Mouse (Mus musculus) liver, adult 2 months (tissue): ENCODE data around the gene Inpp5d. TPM values are rescaled to one million over a fixed set of nuclear protein-coding genes. Genes with fewer than 3 reads are reported as not detected.
A peak's percentile ranks its signal among the peaks of the same experiment; 100 is the strongest.

Experiments used
- DNase-seq: peaks from one replicate; pipeline ENCODE4 v3.0.0-alpha.2; 2011; ENCODE audit warnings: low read depth, low spot score; ENCODE audit errors: extremely low read depth
- H3K27ac ChIP-seq: fragments of 200-500 bp; replicated peaks from 2 replicates; pipeline ENCODE4 v1.5.1; 2012; ENCODE audit warnings: low read depth, mild to moderate bottlenecking, control low read depth, inconsistent platforms, low read length; ENCODE audit not compliant: insufficient read depth
- H3K27me3 ChIP-seq: fragments of 200-500 bp; 2 replicates; pipeline ENCODE4 v1.6.1; 2012; ENCODE audit warnings: mild to moderate bottlenecking, moderate library complexity, low read length, inconsistent platforms; ENCODE audit not compliant: control insufficient read depth, insufficient read depth
- H3K36me3 ChIP-seq: fragments of 200-500 bp; 2 replicates; pipeline ENCODE4 v1.6.1; 2012; ENCODE audit warnings: low read length, inconsistent platforms; ENCODE audit not compliant: control insufficient read depth, insufficient read depth
- H3K4me1 ChIP-seq: fragments of 200-500 bp; 2 replicates; pipeline ENCODE4 v1.6.1; 2011; ENCODE audit warnings: low read length; ENCODE audit not compliant: control insufficient read depth, insufficient read depth
- H3K4me3 ChIP-seq: fragments of 200-500 bp; 2 replicates; pipeline ENCODE4 v1.5.1; 2011; ENCODE audit warnings: low read depth, mild to moderate bottlenecking, control low read depth, low read length, moderate library complexity; ENCODE audit not compliant: insufficient read depth
- H3K79me2 ChIP-seq: fragments of 200-500 bp; 2 replicates; pipeline ENCODE4 v1.6.1; 2012; ENCODE audit warnings: inconsistent platforms, mild to moderate bottlenecking, low read length, moderate library complexity; ENCODE audit not compliant: control insufficient read depth, insufficient read depth
- H3K9ac ChIP-seq: fragments of 200-500 bp; 2 replicates; pipeline ENCODE4 v1.6.1; 2012; ENCODE audit warnings: low read depth, mild to moderate bottlenecking, control low read depth, inconsistent platforms, low read length
- CTCF ChIP-seq: fragments of 200-500 bp; IDR thresholded peaks from 2 replicates; pipeline ENCODE4 v1.5.1; 2011; ENCODE audit warnings: low read depth, low read length, control low read depth
- POLR2A ChIP-seq: fragments of 200-500 bp; IDR thresholded peaks from 2 replicates; pipeline ENCODE4 v1.6.1; 2011; ENCODE audit warnings: low read length, control low read depth; ENCODE audit not compliant: insufficient read depth; ENCODE audit errors: extremely low read depth
- WGBS: fragments of 180-500 bp; shearing (Covaris S2); methylation state at CpG from one replicate; pipeline ENCODE4 v1.1.7; 2018; 5-methylcytosine and 5-hydroxymethylcytosine counted together
- polyA plus RNA-seq: library from polyadenylated mRNA; depleted of rRNA; stranded (reverse); fragments of >200 nt; gene quantifications from 2 replicates; pipeline ENCODE4 v1.2.3, GENCODE M21; 2012
- total RNA-seq: library from RNA; depleted of rRNA; stranded (reverse); fragments of >200 nt; gene quantifications from 2 replicates; pipeline ENCODE4 v1.2.3, GENCODE M21; 2014

Gene Inpp5d
- total and polyA plus RNA-seq, 2 experiments = 3.7 to 7.6 TPM

DNA sequence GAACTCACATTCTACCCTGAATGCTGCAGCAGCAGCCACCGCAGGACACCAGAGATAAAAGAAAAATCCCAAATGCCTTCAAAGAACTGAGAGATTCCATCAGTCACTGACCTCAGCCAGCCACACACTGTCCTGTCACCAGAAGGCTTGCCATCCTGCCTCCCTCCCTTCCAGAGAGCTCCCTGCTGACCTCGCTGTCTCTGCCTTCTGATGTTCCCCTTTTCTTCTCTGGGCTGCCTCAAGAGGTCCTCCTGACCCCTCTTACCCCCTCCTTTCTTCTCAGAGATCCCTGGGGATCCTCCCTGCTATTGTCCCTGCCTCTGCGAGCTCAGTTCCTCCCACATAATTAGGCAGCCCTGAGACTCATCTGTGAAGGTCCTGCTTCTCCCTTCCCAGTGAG is 39.3 kb upstream of the Inpp5d start:
- Histone ChIP-seq H3K27ac (no peak overlapping the region), H3K79me2 (no peaks in the 10 kb centered on the region), H3K36me3 (no peaks in the 10 kb centered on the region), H3K4me1 (peaks cover 5% of the 10 kb centered on the region), H3K4me3 (no peak overlapping the region), H3K9ac (no peak overlapping the region), H3K27me3 (no peaks in the 10 kb centered on the region)
- no peak for TF ChIP-seq POLR2A
- TF ChIP-seq CTCF = no peak
- DNase-seq = no peak
- 79% methylated on average over 3 of the region's 3 CpGs for WGBS

DNA sequence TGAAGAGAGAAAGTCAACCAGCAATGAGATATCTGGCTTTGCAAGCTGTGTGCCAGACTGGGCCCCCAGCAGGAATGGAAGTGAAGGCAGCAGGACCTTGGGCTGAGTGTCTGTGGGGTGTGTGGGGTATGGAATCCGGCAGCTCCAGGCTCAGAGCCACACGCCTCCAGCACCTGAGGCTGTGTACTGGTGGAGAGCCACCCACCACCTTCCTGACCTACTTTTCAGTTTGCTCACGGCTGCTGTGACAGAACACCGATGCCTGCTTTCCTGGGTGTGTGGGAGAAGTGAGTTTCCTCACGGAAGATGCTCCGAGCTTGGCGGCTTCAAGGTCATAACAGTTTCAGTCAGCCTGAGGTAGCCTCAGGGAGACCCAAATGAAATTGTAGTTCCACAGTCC is 30.9 kb upstream of the Inpp5d start:
- Histone ChIP-seq H3K27ac (no peak overlapping the region), H3K4me3 (no peak overlapping the region), H3K36me3 (no peaks in the 10 kb centered on the region), H3K4me1 (no peaks in the 10 kb centered on the region), H3K27me3 (no peaks in the 10 kb centered on the region), H3K79me2 (no peaks in the 10 kb centered on the region), H3K9ac (no peak overlapping the region)
- 80% methylated on average over 7 of the region's 7 CpGs for WGBS
- DNase-seq = no peak
- no peak for TF ChIP-seq POLR2A
- TF ChIP-seq CTCF = no peak

DNA sequence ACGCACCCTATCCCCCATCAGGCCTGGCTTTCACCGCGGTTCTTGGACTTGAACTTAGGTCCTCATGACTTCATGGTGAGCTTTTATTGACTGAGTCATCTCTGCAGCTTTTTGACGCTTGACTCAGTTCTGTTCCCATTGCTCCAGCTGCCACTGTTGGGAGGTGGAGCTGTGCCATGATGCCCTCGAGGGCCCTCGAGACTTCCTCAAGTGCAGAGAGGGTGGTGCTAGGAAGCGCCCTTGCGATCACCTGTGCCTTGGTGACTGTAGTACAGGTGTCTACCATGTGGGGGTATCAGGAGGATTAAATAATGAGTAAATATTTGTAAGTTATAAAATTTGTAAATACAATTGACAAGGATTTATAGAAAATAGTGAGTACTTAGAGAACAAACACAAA is 30.1 kb upstream of the Inpp5d start:
- WGBS = 93% methylated on average over 8 of the region's 8 CpGs
- H3K27ac ChIP-seq = no peak overlapping the region
- H3K36me3 ChIP-seq = no peaks in the 10 kb centered on the region
- H3K27me3 ChIP-seq = no peaks in the 10 kb centered on the region
- no peak for DNase-seq
- TF ChIP-seq POLR2A = no peak
- no peaks in the 10 kb centered on the region for H3K79me2 ChIP-seq
- H3K4me1 ChIP-seq = no peaks in the 10 kb centered on the region
- no peak overlapping the region for H3K4me3 ChIP-seq
- H3K9ac ChIP-seq = no peak overlapping the region

DNA sequence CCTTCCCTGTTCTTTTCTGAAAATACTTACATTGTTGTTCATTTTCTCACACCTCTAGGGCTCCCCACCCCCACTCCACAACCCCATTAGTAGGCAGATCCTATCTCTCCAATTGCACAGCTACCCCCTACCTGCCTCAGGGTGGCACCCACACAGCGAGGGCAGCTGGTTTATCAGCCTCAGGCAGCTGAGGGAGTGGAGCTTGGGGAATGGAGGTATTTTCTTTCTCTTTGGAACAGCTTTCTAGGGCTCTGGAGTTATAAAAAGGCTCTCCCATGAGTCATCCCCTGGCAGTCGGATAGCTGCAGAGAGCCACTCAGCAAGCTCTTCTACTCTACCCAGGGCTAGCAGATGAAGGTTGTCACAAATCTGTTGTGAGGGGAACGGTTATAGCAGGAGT is 25.9 kb upstream of the Inpp5d start:
- Histone ChIP-seq H3K9ac (no peak overlapping the region), H3K36me3 (no peaks in the 10 kb centered on the region), H3K27ac (no peak overlapping the region), H3K4me3 (no peak overlapping the region), H3K4me1 (no peaks in the 10 kb centered on the region), H3K79me2 (no peaks in the 10 kb centered on the region), H3K27me3 (no peaks in the 10 kb centered on the region)
- TF ChIP-seq CTCF (no peak), POLR2A (no peak)
- DNase-seq = no peak
- WGBS = 85% methylated on average over 3 of the region's 3 CpGs

DNA sequence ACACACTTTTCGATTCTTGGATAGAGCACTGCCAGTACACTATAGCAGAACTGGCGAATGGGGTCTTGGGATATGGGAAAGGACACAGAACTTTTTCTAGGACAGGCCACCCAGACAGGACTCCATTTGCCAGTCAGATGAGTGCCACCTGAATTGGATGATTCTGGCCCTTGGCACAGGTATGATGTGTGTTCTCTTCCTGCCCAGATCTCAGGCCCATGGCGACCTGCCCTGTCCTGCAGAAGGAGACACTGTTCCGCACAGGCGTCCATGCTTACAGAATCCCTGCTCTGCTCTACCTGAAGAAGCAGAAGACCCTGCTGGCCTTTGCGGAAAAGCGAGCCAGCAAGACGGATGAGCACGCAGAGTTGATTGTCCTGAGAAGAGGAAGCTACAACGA is 25.4 kb upstream of the Inpp5d start:
- TF ChIP-seq CTCF = no peak
- TF ChIP-seq POLR2A = no peak
- DNase-seq = no peak
- Histone ChIP-seq H3K36me3 (no peaks in the 10 kb centered on the region), H3K27me3 (no peaks in the 10 kb centered on the region), H3K27ac (no peak overlapping the region), H3K9ac (no peak overlapping the region), H3K79me2 (no peaks in the 10 kb centered on the region), H3K4me3 (no peak overlapping the region), H3K4me1 (no peaks in the 10 kb centered on the region)
- 94% methylated on average over 10 of the region's 10 CpGs for WGBS

DNA sequence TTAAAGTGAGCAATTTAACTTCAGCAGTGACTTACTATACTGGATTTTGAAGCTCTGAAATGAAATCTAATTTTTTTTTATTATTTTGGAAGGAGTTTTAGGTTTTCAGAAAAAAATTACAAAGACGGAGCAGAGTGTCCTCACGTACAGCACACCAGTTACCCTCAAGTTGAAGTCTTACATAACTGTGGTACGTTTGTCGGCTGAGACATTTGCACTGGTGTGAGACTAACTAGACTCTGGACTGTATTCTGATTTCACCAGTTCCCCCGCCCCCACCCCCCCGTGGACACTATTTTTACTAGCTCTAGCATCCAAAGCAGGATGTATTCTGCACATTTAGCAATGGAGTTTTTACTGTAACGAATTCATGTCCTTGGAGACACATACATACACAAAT is 19.6 kb upstream of the Inpp5d start:
- TF ChIP-seq CTCF = no peak
- no peak for TF ChIP-seq POLR2A
- no peaks in the 10 kb centered on the region for H3K27me3 ChIP-seq
- 27% methylated on average over 7 of the region's 7 CpGs for WGBS
- no peaks in the 10 kb centered on the region for H3K79me2 ChIP-seq
- peaks cover 5% of the 10 kb centered on the region for H3K4me1 ChIP-seq
- peak; percentile 71 for DNase-seq
- H3K27ac ChIP-seq = no peak overlapping the region
- H3K4me3 ChIP-seq = no peak overlapping the region
- no peaks in the 10 kb centered on the region for H3K36me3 ChIP-seq
- no peak overlapping the region for H3K9ac ChIP-seq
